Mouse (Mus musculus) G1E (cell line): ENCODE results near the gene Atp5b.

Experiments
- CTCF ChIP-seq: IDR thresholded peaks from 2 replicates; pipeline ENCODE4 v1.5.1; 2012; ENCODE audit warnings: low read depth, low read length, inconsistent platforms, mixed read lengths
- GATA1 ChIP-seq: IDR thresholded peaks from 2 replicates; pipeline ENCODE4 v1.6.1; 2012; ENCODE audit warnings: borderline replicate concordance, low read length, inconsistent platforms, mixed read lengths
- POLR2AphosphoS5 ChIP-seq: IDR thresholded peaks from 2 replicates; pipeline ENCODE4 v1.6.1; 2012; ENCODE audit warnings: low read depth, low read length, inconsistent platforms; ENCODE audit not compliant: insufficient replicate concordance

DNA sequence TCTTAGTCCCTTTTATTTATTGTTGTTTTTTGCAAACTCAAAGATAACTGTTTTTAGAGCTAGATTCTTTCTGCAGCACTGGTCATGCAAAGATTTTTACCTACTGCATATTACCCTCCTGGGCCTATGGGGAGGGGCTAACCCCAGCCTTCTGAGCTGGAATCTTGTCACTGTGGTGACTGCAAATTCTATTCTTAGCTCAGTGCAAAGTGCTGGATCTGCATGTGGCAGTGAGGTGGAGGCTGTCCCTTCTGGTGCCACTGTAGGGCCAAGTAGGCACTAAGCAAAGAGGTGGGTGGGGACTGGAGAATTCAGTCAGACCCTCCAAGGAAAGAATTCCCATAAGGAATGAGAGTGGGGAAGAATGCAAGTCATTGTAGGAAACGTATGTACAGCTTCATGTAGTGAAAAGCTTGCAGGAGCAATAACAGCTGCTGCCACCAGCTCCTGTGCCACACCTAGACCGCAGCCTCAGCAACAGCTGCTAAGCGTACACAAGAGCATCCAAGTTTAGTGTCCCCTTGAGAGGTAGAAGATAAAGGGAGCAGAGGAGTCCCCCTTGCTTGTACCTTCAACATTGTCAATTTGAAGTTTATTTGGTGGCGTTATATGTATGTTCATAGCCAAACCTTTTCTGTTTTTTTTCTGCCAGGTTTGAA lies 27.2 kb downstream of the Atp5b start:
- TF ChIP-seq CTCF (no peak), POLR2AphosphoS5 (no peak), GATA1 (no peak)
